Mouse (Mus musculus) heart, adult 9 months (tissue): ENCODE results near the gene Mcur1.

Source experiments
- DNase-seq, 2 experiments: peaks; one replicate each; pipeline ENCODE4 v3.0.0; 2022; ENCODE audit warnings: low spot score in 2 of 2

The Mcur1 gene

DNA sequence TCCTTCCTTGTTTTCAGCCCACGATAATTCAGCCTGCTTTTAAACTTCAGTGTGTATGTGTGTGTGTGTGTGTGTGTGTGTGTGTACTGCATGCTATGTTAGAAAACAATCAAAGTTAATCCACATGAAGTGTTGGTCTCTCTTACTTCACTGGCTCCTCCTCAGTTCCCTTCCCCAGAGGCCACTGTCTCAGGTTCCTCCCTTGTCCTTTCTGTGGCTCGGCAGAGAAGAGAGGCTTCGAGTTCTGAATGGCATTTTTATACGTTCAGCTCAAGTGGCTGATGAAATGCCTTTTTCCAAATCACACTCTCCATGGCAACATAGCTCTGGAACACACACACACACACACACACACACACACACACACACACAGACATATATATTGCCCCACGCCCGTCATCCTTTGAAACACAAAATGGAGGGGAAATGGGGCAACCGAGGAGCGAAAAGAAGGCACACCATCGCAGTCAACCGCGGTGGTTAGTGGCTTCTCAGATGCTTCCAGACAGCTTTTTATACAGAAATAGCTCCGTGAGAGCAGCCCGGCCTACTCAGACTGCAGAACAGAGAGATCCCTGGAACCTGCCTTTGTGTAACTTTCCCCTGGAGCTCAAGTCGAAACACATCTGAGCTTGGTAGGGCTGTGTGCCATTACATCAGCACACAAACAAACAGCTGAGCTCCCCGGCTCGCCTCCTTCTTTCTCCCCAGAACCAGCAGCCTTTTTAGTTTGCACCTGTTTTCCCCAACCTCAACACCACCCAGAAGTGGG lies 34.4 kb downstream of the Mcur1 start:
- DNase-seq: no peak

DNA sequence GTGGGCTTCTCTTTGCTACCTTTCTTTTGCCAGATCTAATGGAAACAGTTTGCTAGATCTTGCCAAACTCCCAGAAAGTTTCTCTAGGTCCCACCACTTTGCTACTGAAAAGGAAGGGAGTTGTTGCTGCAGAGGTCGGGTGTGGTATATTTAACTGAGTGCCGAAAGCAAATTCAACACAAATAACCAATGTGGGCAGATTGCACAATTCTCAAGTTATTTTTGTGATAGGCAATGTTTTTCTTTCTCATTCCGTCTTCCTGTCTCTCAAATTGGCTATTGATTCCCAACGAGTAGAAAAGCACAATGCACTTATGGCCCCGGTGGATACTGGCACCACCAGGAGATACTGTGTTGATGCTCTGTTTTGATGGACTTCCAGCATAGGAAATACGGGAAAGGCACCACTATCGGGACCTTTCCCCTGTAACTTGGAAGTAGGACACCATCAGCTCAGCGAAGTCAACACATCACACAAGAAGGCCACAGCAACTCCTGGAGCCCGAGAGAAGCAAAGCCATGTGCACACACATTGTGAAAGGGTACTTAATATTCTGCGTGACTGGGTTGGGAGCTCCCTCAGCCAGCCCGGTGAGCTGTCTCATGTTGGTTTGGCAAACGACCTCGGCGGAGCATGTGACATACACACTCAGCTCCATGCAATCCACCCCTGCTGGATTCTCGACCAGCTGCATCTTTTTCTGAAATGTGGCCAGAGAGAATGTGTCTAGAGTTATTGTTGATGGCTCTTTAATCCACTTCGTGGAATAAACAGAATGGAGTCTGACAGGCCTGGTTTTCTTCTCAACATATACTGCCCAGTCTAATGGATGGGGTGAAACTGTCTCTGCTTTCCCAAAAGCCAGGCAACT lies 35.3 kb downstream of the Mcur1 start:
- DNase-seq: peak; percentile 75 to 79

DNA sequence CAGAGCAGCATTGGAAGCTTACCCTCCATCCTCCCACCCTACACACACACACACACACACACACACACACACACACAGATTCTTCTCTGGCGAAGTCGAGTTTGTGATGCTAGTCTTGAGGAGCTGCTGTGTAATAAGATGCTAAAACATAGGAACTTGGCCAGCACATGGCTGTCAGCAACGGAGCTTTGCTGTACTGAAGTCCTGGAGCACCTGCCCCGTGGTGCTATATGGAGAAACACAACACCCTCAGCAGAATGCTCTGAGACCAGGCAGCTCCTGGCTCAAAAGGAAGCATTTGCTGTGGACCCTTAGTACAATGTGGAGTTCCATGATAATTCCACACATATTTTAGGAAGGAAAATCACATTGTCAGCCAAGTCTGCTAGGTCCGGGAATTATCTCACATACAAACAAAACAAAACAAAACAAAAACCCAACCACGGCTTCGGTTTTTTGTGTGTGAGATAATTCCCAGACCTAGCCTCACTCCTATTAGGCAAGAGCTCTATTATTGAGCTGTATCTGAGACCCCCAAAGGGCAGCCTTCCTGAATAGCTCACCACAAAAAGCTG lies 36.0 kb downstream of the Mcur1 start:
- peak in 1 of 2 experiments; percentile 39 for DNase-seq

DNA sequence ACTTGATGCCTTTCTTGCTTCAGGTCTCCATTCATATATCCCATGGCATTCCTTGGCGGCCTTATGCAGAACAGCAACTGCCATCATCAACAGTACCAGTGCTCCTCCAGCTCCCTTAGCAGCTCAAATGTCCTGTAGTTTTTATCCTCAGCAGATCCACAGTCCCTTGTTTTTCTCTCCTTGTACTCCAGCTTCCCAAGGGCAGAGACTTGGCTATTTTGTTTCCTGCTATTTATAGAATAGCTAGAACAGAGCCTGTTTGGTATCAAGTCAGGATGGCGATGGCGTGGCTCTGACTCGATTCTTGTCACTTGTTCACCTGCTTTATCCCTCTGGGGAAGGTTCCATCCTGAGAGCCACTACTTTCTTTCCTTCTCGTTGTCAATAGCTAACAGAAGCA lies 38.1 kb downstream of the Mcur1 start:
- no peak for DNase-seq

DNA sequence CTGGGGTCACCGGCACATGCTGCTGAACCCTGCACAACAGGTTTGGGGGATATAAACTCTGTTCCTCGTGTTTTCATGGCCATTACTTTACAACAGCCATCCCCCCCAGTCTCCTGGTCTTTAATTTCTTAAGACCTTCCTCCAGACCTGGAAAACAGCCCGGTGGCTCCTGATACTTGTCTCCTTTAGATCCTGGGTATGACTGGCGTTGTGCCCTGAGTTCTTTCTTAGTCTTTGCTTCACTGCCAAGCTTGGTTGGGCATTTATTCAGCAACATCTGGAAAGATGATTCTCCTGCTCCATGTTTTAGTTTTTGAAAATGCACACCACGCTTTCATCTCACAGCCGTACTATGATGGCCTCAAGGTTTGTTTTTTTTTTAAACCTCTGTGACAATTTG lies 40.7 kb downstream of the Mcur1 start:
- no peak for DNase-seq

DNA sequence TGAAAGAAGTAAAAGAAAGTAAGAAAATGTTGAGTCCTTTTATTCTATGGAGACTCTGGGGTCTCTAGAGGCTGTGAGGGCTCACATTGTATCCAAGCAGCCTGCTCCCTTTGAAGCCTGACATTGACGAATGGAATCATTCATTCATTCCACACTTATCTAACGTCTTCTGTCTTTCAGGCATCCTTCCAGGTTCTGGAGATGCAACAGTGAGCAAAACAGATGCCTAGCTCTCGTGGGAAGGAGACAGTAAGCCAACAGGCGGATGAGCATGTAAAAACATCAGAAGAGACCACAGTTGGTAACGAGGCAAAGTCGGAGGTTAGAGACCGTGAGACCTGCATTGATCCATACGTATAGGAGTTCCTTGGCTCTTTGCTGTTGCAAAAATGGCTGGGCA lies 42.6 kb downstream of the Mcur1 start:
- DNase-seq: no peak

DNA sequence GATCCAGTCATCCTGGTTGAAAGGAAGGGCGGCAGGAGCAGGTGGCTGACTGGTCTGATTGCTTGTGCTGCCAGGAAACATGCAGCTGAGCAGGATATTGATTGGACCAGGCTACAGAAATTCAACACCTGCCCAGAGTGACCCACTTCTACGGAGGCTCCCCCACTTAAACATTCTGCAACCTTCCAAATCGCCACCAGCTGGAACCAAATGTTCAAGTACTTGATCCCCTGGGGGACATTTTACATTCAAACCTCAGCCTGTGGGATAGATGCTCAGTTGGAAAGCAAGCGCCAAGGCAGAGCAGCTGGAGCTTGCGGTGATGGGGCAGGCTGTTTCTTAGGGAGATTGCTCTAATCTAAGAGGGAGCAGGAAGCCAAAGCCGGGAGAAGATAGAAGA lies 43.1 kb downstream of the Mcur1 start:
- DNase-seq: peak; percentile 59 to 74

DNA sequence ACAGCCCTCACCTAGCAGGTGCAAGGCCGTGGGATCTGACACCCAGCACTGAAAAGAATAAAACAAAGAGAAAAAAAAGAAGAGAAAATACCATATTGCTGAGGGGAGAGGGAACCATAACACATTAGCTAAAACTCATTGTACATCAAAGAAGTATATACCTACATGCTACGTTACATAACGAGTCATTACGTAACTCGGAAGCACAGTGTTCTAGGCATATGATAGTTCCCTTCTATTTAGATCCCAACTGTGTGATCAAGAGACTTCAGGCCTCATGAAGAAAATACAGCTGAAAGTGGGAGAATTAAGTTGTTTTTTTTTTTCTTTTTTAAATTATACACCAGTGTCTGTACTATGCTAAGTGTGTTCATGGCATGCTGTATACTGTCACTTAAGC lies 43.9 kb downstream of the Mcur1 start:
- DNase-seq: no peak

DNA sequence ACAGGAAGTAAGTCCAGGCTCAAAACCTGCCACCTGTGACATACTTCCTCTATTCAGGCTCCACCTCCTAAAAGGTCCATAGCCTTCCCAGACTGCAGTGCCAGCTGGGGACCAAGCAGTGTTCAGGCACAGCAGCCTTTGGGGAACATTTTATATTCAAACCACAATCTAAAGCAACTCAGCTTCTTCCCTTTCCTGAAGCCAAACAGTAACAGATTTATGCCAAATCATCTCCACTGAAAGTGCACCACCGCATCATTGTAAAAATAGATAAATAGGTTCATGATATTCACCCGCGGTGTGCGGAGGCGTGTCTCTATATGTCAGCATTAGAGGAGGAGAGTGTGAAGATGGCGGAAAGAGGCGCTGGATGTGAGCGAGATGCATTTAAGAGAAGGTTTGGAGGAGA lies 45.0 kb downstream of the Mcur1 start:
- no peak for DNase-seq

DNA sequence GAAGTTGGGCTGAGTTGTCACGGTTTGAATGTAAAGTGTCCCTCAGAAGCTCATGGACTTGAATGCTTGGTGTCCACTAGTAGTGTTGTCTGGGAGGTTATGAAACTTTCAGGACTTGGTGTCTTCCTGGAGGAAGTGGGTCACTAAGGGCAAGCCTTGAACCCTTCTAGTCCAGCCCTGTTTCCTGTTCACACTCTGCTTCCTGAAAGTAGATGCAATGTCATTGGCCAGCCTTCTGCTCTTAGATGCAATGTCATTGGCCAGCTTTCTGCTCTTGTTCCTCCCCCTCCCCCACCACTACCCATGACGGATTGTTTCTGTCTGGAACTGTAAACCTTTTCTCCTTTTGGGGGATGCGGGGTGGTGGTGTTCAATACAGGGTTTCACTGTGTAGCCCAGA lies 47.3 kb downstream of the Mcur1 start:
- no peak for DNase-seq

DNA sequence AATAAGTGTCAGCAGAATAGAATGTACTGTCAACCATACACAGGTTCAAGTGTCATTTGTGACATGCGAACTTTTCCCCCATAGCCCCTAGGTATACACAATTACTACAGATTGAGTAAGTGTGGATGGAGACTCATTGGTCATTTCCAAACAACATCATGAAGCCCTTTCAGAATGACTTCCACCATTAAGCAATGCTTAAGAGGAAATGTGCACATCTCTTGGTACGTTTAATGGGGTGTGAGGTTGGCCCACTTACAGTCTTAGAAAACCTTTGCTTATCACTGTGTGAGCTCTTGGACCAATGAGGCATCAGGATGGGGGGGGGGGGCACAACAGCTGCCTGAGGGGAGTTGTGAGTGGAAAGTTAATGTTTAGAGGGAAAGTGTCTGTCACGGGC lies 54.2 kb downstream of the Mcur1 start:
- DNase-seq: no peak

DNA sequence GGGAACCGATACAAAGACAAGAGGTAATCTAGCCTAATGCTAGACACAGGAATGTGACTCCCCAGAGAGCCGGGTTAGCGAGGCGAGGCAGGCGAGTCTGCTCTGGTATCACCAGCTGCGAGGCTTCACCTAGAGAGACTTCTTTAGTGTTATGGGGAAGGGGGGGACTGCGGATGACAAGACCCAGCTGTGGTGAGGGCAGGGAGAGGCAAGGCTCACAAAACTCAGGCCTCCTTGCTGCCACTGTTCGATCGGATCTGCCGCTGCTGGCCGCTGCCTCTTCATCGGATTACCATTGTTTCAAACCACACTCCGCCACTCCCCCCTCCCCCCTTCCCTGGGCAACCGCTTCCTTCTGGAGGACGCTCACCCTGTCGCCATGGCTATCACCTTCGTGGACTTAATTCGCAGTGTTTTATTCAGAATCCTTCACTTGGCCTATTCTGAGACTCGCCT lies 56.6 kb downstream of the Mcur1 start:
- DNase-seq: no peak

DNA sequence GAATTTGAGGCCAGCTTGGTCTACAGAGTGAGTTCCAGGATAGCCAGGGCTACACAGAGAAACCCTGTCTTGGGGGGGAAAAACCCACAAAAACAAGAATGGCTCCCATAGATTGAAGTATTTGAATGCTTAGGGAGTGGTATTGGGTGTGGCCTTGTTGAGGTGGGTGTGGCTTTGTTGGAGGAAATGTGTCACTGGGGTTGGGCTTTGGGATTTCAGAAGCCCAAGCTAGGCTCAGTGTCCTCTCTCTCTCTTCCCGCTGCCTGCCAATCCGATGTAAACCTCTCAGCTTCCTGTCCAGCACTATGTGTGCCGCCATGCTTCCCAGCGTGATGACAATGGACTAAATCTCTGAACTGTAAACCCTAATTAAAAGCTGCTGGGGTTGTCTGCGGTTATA lies 58.4 kb downstream of the Mcur1 start:
- no peak for DNase-seq

DNA sequence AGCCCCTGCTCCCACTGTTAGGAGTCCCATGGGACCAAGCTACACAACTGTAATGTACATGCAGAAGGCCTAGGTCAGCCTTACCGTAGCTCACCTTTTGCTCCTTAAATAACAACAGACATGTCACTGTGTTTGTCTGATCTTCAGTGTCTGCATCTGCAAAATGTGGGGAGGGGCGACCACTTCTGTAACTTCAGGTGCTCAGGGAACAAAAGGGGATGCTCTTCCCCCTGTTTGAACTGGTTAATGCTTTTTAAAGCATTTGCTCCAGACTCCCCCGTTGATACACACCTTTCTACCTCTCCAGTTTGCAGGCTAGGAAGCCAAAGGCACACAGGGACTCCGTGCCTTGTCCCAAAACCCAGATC lies 59.5 kb downstream of the Mcur1 start:
- DNase-seq: no peak

DNA sequence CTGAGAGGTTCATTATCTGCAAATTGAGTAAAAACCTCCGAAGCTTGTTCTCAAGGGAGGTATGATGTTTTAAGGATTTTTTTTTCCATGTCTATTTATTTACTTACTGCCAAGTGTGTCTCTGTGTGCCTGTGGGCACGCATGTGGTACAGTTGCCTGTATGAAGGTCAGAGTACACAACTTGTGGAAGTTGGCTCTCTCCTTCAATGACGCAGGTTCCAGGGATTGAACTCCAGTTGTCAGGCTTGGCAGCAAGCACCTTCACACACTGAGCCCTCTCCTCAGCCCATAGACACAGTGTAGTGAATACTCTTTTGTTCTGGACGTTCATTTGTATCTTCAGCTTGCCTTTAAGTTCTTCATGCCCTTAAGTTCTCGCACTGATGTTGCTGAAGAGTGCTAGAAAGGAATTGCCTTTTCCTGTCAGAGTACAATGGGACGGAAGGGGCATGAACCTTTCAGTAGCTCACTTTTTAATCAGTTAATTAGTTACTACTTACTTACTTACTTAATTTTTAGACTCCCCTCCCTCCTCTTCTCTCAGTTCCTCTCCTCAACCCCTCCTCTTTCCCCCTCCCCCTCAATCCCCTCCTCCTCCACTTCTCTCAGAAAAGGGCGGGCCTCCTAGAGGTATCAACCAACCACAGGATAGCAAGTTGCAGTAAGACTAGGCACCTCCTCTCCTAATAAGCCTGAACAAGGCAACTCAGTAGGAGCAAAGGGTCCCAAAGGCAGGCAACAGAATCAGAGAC lies 60.1 kb downstream of the Mcur1 start:
- no peak for DNase-seq

DNA sequence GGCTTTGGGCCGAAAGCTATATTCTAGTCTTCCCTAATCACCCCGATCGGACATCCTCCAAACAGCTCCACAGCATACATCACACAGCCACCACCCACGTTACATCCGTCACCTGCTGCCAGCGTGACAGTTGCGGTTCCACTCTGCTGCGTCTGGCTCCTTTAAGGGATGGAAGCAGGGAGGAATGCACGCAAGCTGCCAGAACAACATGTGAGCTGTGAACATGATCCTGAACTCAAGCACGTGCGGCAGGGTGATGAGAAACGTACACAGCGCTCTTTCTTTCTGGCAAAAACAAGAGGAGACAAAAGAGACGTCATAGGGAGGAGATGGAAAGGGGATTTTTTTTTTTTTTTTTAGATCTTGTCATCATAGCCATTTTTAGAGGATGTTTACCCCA lies 61.1 kb downstream of the Mcur1 start:
- no peak for DNase-seq

DNA sequence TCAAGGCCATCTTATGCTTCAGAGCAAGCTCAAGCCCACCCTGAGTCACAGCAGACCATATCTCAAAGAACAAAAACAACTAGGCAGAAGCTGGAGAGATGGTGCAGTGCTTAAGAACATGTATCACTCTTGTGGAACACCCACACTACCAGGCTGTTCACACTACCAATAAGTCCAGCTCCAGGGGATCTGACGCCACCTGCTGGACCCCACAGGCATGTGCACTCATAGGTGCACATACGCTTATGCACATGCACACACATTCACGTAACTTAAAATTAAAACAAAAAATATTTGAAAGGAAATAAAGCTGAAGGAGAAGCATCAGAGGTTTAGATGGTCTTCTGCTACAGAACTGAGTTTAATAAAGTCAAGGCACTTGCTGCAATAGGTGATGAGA lies 62.2 kb downstream of the Mcur1 start:
- DNase-seq: no peak

DNA sequence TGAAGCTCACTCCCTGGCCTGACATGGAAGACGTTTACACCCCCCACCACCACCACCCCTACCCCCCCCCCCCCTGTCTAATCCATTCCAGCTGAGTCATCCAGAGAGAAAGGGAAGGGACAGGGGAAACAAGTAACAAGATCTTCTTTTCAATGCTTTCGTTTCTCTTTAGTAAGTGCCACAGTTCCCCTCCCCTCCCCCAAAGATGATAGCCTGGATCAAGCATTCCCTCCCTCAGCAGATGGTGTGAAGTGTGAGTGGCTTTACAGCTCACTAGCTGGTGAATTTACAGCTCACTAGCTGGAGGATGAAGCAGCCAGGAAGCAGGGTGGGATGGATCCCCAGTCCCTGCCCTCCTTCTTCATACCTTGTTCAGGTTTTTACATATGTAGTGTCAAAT lies 63.3 kb downstream of the Mcur1 start:
- DNase-seq: no peak

DNA sequence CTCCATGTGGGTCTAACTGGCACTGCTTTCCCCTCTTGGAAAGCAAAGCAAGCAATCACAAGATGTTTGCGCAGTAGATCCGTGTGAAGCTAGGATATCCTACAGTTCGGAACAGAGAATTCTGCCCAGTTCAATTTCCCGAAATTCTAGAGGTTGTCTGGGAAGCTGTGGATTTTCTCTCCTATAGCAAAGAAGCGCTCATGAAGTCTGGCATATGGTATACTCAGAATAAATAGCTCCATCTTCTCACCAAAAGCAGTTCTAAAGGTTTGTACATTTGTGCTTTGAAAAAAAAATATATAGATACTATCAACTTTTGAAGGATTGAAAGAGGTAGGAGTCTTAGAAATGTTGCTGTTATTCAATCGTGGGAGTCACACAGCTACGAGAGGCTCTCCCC lies 64.3 kb downstream of the Mcur1 start:
- no peak for DNase-seq

DNA sequence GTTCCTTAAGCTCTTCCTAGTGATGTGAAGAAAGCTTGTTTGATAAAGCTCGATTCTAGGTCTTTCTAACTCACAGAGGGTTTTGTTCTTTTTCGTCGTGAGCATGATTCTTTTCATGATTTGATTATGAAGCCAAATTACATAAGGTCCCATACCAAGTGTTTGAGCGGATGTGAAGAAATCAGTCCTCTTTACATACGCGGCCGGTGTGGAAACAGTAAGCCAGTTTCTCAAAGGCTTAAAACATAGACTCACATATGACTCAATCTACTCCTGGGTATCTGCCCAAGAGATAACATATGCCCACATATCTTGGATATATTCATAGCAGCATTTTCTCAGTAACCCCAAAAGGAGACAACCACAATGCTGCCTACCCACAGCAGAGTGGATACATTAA lies 66.3 kb downstream of the Mcur1 start:
- no peak for DNase-seq

DNA sequence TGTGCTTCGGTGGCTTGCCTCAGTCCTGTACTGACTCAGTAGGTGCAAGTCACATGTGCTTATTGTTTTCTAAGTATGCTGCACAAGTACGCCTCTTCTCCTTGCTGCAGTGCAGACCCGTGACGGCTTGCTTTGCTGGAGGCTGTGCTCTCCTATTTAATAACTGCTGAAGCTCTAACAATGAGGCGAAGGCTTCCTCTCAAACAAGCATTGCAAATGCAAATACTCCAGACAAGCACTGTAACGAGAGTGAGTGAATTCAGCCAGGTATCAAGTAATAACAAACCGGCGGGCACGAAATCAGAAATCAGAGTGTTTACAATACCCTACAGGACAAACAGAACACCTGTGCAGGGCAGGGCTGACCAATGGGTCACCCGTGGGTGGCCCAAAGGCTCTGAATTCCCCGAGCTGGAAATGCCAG lies 66.9 kb downstream of the Mcur1 start:
- no peak for DNase-seq
